Mouse (Mus musculus) spleen, adult 2 months (tissue): ENCODE data around the gene Tlcd2. TPM values are rescaled to one million over a fixed set of nuclear protein-coding genes. Genes with fewer than 3 reads are reported as not detected.

Experiments
- DNase-seq, 2 experiments: peaks; one replicate each; pipeline versions ENCODE4 v3.0.0 to v3.0.0-alpha.2; 2012 to 2021; ENCODE audit warnings: low spot score in 2 of 2, low read depth in 1 of 2
- H3K27ac ChIP-seq: fragments of 200-500 bp; 2 replicates; pipeline ENCODE4 v1.5.1; 2012; ENCODE audit warnings: low read length, inconsistent platforms; ENCODE audit not compliant: insufficient read depth
- H3K27me3 ChIP-seq: fragments of 200-500 bp; 2 replicates; pipeline ENCODE4 v1.6.1; 2012; ENCODE audit warnings: mild to moderate bottlenecking, moderate library complexity, low read length, inconsistent platforms; ENCODE audit not compliant: control insufficient read depth, insufficient read depth
- H3K36me3 ChIP-seq: fragments of 200-500 bp; 2 replicates; pipeline ENCODE4 v1.6.1; 2012; ENCODE audit warnings: mild to moderate bottlenecking, low read length, inconsistent platforms; ENCODE audit not compliant: control insufficient read depth, insufficient read depth
- H3K4me1 ChIP-seq: fragments of 200-500 bp; 2 replicates; pipeline ENCODE4 v1.6.1; 2011; ENCODE audit warnings: inconsistent platforms; ENCODE audit not compliant: control insufficient read depth, insufficient read depth, insufficient read length
- H3K4me3 ChIP-seq: fragments of 200-500 bp; 2 replicates; pipeline ENCODE4 v1.5.1; 2011; ENCODE audit warnings: mild to moderate bottlenecking, inconsistent platforms; ENCODE audit not compliant: insufficient read depth, insufficient read length; ENCODE audit errors: extremely low read depth
- CTCF ChIP-seq: fragments of 200-500 bp; IDR thresholded peaks from 2 replicates; pipeline ENCODE4 v1.5.1; 2011; ENCODE audit warnings: mild to moderate bottlenecking, inconsistent platforms; ENCODE audit not compliant: insufficient read depth, insufficient read length, insufficient replicate concordance; ENCODE audit errors: extremely low read depth
- POLR2A ChIP-seq: fragments of 200-500 bp; IDR thresholded peaks from 2 replicates; pipeline ENCODE4 v1.6.1; 2011; ENCODE audit warnings: low read depth, low read length, inconsistent platforms
- WGBS: fragments of 180-500 bp; shearing (Covaris S2); methylation state at CpG from one replicate; pipeline ENCODE4 v1.1.7; 2018; 5-methylcytosine and 5-hydroxymethylcytosine counted together
- polyA plus RNA-seq: library from polyadenylated mRNA; depleted of rRNA; stranded (reverse); fragments of >200 nt; gene quantifications from 2 replicates; pipeline ENCODE4 v1.2.3, GENCODE M21; 2012

The Tlcd2 gene
- polyA plus RNA-seq, 1 experiment, result 6.9 TPM

DNA sequence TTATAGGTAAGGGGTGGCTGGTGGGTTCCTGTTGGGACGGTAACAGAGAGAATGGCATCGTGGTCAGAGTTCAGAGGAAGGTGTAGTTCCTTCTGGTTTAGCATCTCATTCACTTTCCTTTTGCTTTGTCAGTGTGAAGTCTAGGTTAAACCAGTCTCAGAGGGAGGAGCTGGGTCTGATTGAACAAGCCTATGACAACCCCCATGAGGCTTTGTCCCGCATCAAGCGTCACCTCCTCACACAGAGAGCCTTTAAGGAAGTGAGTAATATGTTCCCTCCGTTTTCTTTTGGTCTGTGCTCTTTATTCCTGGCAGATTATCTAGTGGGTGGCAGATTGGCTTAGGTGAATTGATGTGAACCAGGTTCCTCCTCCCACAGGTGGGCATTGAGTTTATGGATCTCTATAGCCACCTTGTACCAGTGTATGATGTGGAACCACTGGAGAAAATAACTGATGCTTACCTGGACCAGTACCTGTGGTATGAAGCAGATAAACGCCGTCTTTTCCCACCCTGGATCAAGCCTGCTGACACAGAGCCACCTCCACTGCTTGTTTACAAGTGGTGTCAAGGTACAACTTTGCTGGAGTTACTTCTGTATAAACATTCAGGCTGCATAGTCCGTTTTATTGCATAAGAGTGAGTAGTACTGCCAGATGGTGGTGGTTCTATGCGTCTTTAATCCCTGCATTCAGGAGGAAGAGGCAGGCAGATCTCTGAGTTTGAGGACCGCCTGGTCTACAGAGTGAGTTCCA, 33.0 kb downstream of the Tlcd2 start:
- Histone ChIP-seq H3K27ac (no peak overlapping the region), H3K27me3 (no peaks in the 10 kb centered on the region), H3K4me1 (no peaks in the 10 kb centered on the region), H3K36me3 (peaks cover 80% of the 10 kb centered on the region), H3K4me3 (no peak overlapping the region)
- WGBS, result 91% methylated on average over 10 of the region's 10 CpGs
- TF ChIP-seq POLR2A (no peak), CTCF (no peak)
- DNase-seq, result no peak

DNA sequence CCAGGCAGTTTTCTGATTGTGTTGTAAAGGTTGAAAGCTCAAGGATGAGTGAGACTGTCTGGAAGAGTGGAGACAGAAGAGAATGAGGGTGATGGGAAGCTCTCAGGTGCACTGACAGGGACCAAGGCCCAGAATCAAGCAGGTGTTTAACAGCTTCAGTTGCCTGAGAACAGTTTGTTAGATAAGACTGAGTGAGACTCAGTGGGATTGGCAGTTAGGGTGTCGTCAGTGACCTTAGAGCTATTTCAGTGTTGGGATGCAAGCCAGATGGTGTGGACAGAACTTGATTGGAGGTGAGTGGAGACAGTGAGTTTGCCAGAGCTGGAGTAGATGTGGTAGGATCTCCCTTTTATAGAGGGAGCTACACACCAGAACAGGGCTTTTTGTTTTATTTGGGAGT, 36.6 kb downstream of the Tlcd2 start:
- Histone ChIP-seq H3K4me3 (no peak overlapping the region), H3K27me3 (no peaks in the 10 kb centered on the region), H3K4me1 (no peaks in the 10 kb centered on the region), H3K27ac (no peak overlapping the region), H3K36me3 (peaks cover 78% of the 10 kb centered on the region)
- TF ChIP-seq CTCF (no peak), POLR2A (no peak)
- 74% methylated on average over 1 of the region's 1 CpGs for WGBS
- DNase-seq, result no peak

DNA sequence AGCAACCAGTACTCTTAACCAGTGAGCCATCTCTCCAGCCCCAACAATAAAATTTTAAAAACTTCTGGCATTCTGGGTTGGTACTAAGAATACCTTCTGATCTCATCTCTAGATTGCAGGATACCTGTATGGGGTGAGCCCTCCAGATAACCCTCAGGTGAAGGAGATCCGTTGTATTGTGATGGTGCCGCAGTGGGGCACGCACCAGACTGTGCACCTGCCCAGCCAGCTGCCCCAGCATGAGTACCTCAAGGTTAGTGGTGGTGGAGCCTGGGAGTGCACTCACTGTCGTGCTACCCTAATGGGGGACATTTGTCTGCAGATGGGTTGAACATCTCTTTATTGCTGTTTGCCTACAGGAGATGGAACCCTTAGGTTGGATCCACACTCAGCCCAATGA, 46.6 kb downstream of the Tlcd2 start:
- no peak for DNase-seq
- H3K27ac ChIP-seq, result no peak overlapping the region
- TF ChIP-seq POLR2A (no peak), CTCF (no peak)
- peaks cover 41% of the 10 kb centered on the region for H3K36me3 ChIP-seq
- peaks cover 5% of the 10 kb centered on the region; the same call in 1 of the 2 replicates for H3K4me1 ChIP-seq
- no peaks in the 10 kb centered on the region for H3K27me3 ChIP-seq
- no peak overlapping the region for H3K4me3 ChIP-seq
- 97% methylated on average over 4 of the region's 4 CpGs for WGBS

DNA sequence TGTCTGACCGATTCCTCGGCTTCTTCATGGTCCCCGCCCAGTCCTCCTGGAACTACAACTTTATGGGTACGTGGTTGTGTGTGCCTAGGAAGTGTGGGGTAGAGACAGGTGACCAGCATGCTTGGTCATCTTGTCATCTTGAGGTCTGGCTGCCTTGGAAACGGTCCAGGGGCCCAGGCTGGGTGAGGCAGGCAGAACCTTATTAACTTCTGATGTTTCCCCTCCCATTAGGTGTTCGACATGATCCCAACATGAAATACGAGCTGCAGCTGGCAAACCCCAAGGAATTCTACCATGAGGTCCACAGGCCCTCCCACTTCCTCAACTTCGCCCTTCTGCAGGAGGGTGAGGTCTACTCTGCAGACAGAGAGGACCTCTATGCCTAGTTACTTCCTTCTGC, 47.4 kb downstream of the Tlcd2 start:
- TF ChIP-seq POLR2A (no peak), CTCF (no peak)
- Histone ChIP-seq H3K36me3 (peaks cover 35% of the 10 kb centered on the region), H3K4me3 (no peak overlapping the region), H3K27ac (no peak overlapping the region), H3K4me1 (peaks cover 5% of the 10 kb centered on the region; the same call in 1 of the 2 replicates), H3K27me3 (no peaks in the 10 kb centered on the region)
- no peak for DNase-seq
- 78% methylated on average over 8 of the region's 8 CpGs for WGBS

DNA sequence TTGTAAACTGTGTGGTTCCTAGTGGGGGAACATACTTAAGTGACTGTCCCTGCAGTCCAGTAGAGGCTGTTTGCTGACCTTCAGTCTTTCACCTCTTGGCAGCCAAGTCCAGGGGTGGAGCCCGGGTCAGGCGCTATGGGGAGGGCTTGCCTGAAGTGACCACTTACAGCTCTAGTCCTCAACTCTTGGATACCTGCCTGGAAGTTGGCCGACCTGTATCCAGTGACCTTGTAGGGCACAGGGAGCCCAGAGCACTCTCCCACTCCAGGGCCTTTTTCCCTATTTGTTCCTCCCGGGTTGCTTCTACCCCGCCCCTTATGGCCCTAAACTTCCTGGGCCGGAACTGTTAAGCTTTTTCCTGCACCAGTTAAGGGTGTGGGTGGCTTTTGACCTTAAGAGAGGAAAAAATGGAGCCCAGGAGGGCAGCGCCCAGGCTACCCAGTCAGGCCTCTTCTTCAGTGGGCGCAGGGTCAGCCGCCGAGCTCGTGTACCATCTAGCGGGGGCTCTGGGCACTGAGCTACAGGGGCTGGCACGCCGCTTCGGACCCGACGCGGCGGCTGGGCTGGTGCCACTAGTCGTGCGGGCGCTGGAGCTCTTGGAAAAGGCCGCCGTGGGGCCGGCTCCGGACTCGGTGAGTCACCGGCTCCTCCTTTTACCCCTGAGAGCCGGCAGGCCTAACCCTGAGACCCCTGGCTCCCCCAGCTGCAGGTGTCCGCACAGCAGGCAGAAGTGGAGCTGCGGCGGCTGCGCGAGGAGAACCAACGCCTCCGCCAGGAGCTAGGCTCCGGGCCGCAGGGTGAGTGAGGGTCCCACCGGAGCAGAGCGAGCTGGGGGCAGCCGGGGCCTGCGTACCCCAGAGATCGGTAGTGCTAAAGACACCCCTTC, 48.5 kb downstream of the Tlcd2 start, which contains the start of gene Rilp:
Gene Rilp (plus strand): TSS at position 354 of the 886 bp plus-strand sequence.
- Histone ChIP-seq H3K4me3 (peak within 1 kb of the TSS; percentile 55), H3K27me3 (no peaks in the 10 kb centered on the region), H3K27ac (peak within 1 kb of the TSS; percentile 74), H3K4me1 (peaks cover 5% of the 10 kb centered on the region; the same call in 1 of the 2 replicates), H3K36me3 (peaks cover 26% of the 10 kb centered on the region)
- WGBS, result 8% methylated on average over 43 of the region's 43 CpGs
- DNase-seq, result no peak
- TF ChIP-seq CTCF, result peak; percentile 3; the same call in 1 of the 2 replicates
- TF ChIP-seq POLR2A, result no peak

DNA sequence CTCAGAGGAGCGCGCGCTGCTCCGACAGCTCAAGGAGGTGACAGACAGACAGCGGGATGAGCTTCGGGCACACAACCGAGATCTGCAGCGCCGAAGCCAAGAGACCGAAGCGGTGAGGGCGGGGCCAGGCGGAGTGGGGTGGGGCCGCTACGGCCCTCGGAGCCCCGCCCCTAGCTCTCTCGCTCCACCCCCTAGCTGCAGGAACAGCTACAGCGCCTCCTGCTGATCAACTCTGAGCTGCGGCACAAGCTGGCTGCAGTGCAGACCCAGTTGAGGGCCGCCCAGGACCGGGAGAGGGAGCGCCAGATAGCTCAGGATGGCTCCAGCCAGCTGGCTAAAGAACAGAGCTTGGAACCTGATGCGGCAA, 49.1 kb downstream of the Tlcd2 start:
- Histone ChIP-seq H3K4me1 (peaks cover 5% of the 10 kb centered on the region; the same call in 1 of the 2 replicates), H3K27ac (peak overlapping the region; percentile 74), H3K4me3 (peak overlapping the region; percentile 55), H3K27me3 (no peaks in the 10 kb centered on the region), H3K36me3 (peaks cover 23% of the 10 kb centered on the region)
- peak; percentile 81 to 91 for DNase-seq
- WGBS, result 5% methylated on average over 24 of the region's 24 CpGs
- TF ChIP-seq POLR2A (peak; percentile 37), CTCF (peak; percentile 80; the same call in 1 of the 2 replicates)
